Mouse (Mus musculus): Measurements from ENCODE around the gene Wdr25. TPM values are rescaled to one million over a fixed set of nuclear protein-coding genes. Genes with fewer than 3 reads are reported as not detected.

The Wdr25 gene
- polyA plus RNA-seq, 1 experiment from 2014 or later = 5.7 TPM

GRCm38 (mm10) chr12:108917509-108917908 lies 24.1 kb downstream of the Wdr25 start:
- no peak for ATAC-seq
- WGBS = 78% methylated on average over 9 of the region's 9 CpGs

GRCm38 (mm10) chr12:108918753-108919152 lies 25.3 kb downstream of the Wdr25 start:
- peaks cover 20% of the 10 kb centered on the region for H3K4me1 ChIP-seq (replicated peaks)
- no peaks in the 10 kb centered on the region for H3K27me3 ChIP-seq (replicated peaks)
- no peak overlapping the region for H3K27ac ChIP-seq
- H3K4me2 ChIP-seq (replicated peaks) = no peak overlapping the region
- H3K36me3 ChIP-seq = no peaks in the 10 kb centered on the region
- ATAC-seq = no peak
- WGBS = 75% methylated on average over 4 of the region's 4 CpGs
- H3K9ac ChIP-seq = no peak overlapping the region
- H3K4me3 ChIP-seq (replicated peaks) = no peak overlapping the region
- H3K9me3 ChIP-seq = no peaks in the 10 kb centered on the region

More at GRCm38 (mm10) chr12:108917509-108917908, 24.1 kb downstream of the Wdr25 start:
- Histone ChIP-seq H3K9ac (no peak overlapping the region), H3K27me3 (replicated peaks) (no peaks in the 10 kb centered on the region), H3K4me2 (replicated peaks) (no peak overlapping the region), H3K27ac (no peak overlapping the region), H3K36me3 (no peaks in the 10 kb centered on the region), H3K4me1 (replicated peaks) (peaks cover 25% of the 10 kb centered on the region), H3K9me3 (no peaks in the 10 kb centered on the region), H3K4me3 (replicated peaks) (no peak overlapping the region)

GRCm38 (mm10) chr12:108926606-108927111 lies 33.2 kb downstream of the Wdr25 start:
- no peaks in the 10 kb centered on the region for H3K27me3 ChIP-seq (replicated peaks)
- H3K4me1 ChIP-seq (replicated peaks) = no peaks in the 10 kb centered on the region
- no peak overlapping the region for H3K4me3 ChIP-seq (replicated peaks)
- no peak overlapping the region for H3K9ac ChIP-seq
- no peak for ATAC-seq
- H3K36me3 ChIP-seq = no peaks in the 10 kb centered on the region
- no peak overlapping the region for H3K4me2 ChIP-seq (replicated peaks)
- H3K27ac ChIP-seq = no peak overlapping the region
- H3K9me3 ChIP-seq = no peaks in the 10 kb centered on the region
- 42% methylated on average over 9 of the region's 11 CpGs for whole genome bisulfite sequencing

- no peaks in the 10 kb centered on the region for H3K9me3 ChIP-seq
- no peak overlapping the region for H3K4me3 ChIP-seq (replicated peaks)
- no peak overlapping the region for H3K4me2 ChIP-seq (replicated peaks)
- no peaks in the 10 kb centered on the region for H3K36me3 ChIP-seq
- no peak overlapping the region for H3K9ac ChIP-seq
- 82% methylated on average over 2 of the region's 2 CpGs for WGBS
- ATAC-seq = no peak
- H3K27me3 ChIP-seq (replicated peaks) = no peaks in the 10 kb centered on the region
- no peak overlapping the region for H3K27ac ChIP-seq
- H3K4me1 ChIP-seq (replicated peaks) = no peaks in the 10 kb centered on the region
Observed at GRCm38 (mm10) chr12:108928249-108928648, 34.8 kb downstream of the Wdr25 start.

GRCm38 (mm10) chr12:108929475-108929874 lies 36.0 kb downstream of the Wdr25 start:
- 59% methylated on average over 3 of the region's 3 CpGs for WGBS
- Histone ChIP-seq H3K4me1 (replicated peaks) (no peaks in the 10 kb centered on the region), H3K36me3 (no peaks in the 10 kb centered on the region), H3K27ac (no peak overlapping the region), H3K4me3 (replicated peaks) (no peak overlapping the region), H3K9ac (no peak overlapping the region), H3K9me3 (no peaks in the 10 kb centered on the region), H3K27me3 (replicated peaks) (no peaks in the 10 kb centered on the region), H3K4me2 (replicated peaks) (no peak overlapping the region)
- no peak for ATAC-seq

- Histone ChIP-seq H3K36me3 (no peaks in the 10 kb centered on the region), H3K27ac (no peak overlapping the region), H3K9me3 (no peaks in the 10 kb centered on the region), H3K4me3 (replicated peaks) (no peak overlapping the region), H3K9ac (no peak overlapping the region), H3K27me3 (replicated peaks) (no peaks in the 10 kb centered on the region), H3K4me1 (replicated peaks) (no peaks in the 10 kb centered on the region), H3K4me2 (replicated peaks) (no peak overlapping the region)
- WGBS = 71% methylated on average over 7 of the region's 7 CpGs
- no peak for ATAC-seq
Observed at GRCm38 (mm10) chr12:108931341-108932053, 38.1 kb downstream of the Wdr25 start.

- H3K27me3 ChIP-seq (replicated peaks) = no peaks in the 10 kb centered on the region
- no peaks in the 10 kb centered on the region for H3K9me3 ChIP-seq
- H3K4me1 ChIP-seq (replicated peaks) = no peaks in the 10 kb centered on the region
- no peak overlapping the region for H3K9ac ChIP-seq
- H3K4me3 ChIP-seq (replicated peaks) = no peak overlapping the region
- WGBS = 58% methylated on average over 2 of the region's 3 CpGs
- no peak overlapping the region for H3K4me2 ChIP-seq (replicated peaks)
- H3K36me3 ChIP-seq = no peaks in the 10 kb centered on the region
- H3K27ac ChIP-seq = no peak overlapping the region
- no peak for ATAC-seq
Observed at GRCm38 (mm10) chr12:108932113-108932512, 38.7 kb downstream of the Wdr25 start.

- Histone ChIP-seq H3K9me3 (no peaks in the 10 kb centered on the region), H3K9ac (no peak overlapping the region), H3K27ac (no peak overlapping the region), H3K4me3 (replicated peaks) (no peak overlapping the region), H3K4me2 (replicated peaks) (no peak overlapping the region), H3K4me1 (replicated peaks) (no peaks in the 10 kb centered on the region), H3K36me3 (no peaks in the 10 kb centered on the region), H3K27me3 (replicated peaks) (no peaks in the 10 kb centered on the region)
- WGBS = 77% methylated on average over 6 of the region's 6 CpGs
- ATAC-seq = no peak
Observed at GRCm38 (mm10) chr12:108934231-108934630, 40.8 kb downstream of the Wdr25 start.

GRCm38 (mm10) chr12:108936834-108937233 lies 43.4 kb downstream of the Wdr25 start:
- no peak overlapping the region for H3K4me2 ChIP-seq (replicated peaks)
- no peaks in the 10 kb centered on the region for H3K36me3 ChIP-seq
- no peak for ATAC-seq
- H3K9me3 ChIP-seq = no peaks in the 10 kb centered on the region
- no peak overlapping the region for H3K9ac ChIP-seq
- 50% methylated on average over 6 of the region's 6 CpGs for WGBS
- no peaks in the 10 kb centered on the region for H3K4me1 ChIP-seq (replicated peaks)
- no peak overlapping the region for H3K27ac ChIP-seq
- no peak overlapping the region for H3K4me3 ChIP-seq (replicated peaks)
- no peaks in the 10 kb centered on the region for H3K27me3 ChIP-seq (replicated peaks)

- Histone ChIP-seq H3K4me3 (replicated peaks) (no peak overlapping the region), H3K4me1 (replicated peaks) (no peaks in the 10 kb centered on the region), H3K27me3 (replicated peaks) (no peaks in the 10 kb centered on the region), H3K9me3 (no peaks in the 10 kb centered on the region), H3K4me2 (replicated peaks) (no peak overlapping the region), H3K9ac (no peak overlapping the region), H3K36me3 (no peaks in the 10 kb centered on the region), H3K27ac (no peak overlapping the region)
- 86% methylated on average over 4 of the region's 4 CpGs for WGBS
- no peak for ATAC-seq
Observed at GRCm38 (mm10) chr12:108937506-108937905, 44.1 kb downstream of the Wdr25 start.

GRCm38 (mm10) chr12:108938844-108939243 lies 45.4 kb downstream of the Wdr25 start:
- no peaks in the 10 kb centered on the region for H3K27me3 ChIP-seq (replicated peaks)
- H3K9me3 ChIP-seq = no peaks in the 10 kb centered on the region
- H3K4me1 ChIP-seq (replicated peaks) = no peaks in the 10 kb centered on the region
- H3K36me3 ChIP-seq = no peaks in the 10 kb centered on the region
- no peak overlapping the region for H3K4me2 ChIP-seq (replicated peaks)
- ATAC-seq = no peak
- H3K9ac ChIP-seq = no peak overlapping the region
- 85% methylated on average over 5 of the region's 5 CpGs for WGBS
- H3K4me3 ChIP-seq (replicated peaks) = no peak overlapping the region
- H3K27ac ChIP-seq = no peak overlapping the region

GRCm38 (mm10) chr12:108939317-108939716 lies 45.9 kb downstream of the Wdr25 start:
- 82% methylated on average over 9 of the region's 9 CpGs for WGBS
- no peak overlapping the region for H3K4me2 ChIP-seq (replicated peaks)
- H3K9me3 ChIP-seq = no peaks in the 10 kb centered on the region
- H3K9ac ChIP-seq = no peak overlapping the region
- no peak overlapping the region for H3K27ac ChIP-seq
- no peak for ATAC-seq
- H3K27me3 ChIP-seq (replicated peaks) = no peaks in the 10 kb centered on the region
- no peaks in the 10 kb centered on the region for H3K36me3 ChIP-seq
- no peak overlapping the region for H3K4me3 ChIP-seq (replicated peaks)
- H3K4me1 ChIP-seq (replicated peaks) = no peaks in the 10 kb centered on the region

GRCm38 (mm10) chr12:108940255-108940654 lies 46.8 kb downstream of the Wdr25 start:
- Histone ChIP-seq H3K27ac (no peak overlapping the region), H3K9me3 (no peaks in the 10 kb centered on the region), H3K4me2 (replicated peaks) (no peak overlapping the region), H3K4me3 (replicated peaks) (no peak overlapping the region), H3K36me3 (no peaks in the 10 kb centered on the region), H3K27me3 (replicated peaks) (no peaks in the 10 kb centered on the region), H3K4me1 (replicated peaks) (no peaks in the 10 kb centered on the region), H3K9ac (no peak overlapping the region)
- 21% methylated on average over 1 of the region's 1 CpGs for WGBS
- no peak for ATAC-seq

Measured in intestine, embryonic 15.5 days (tissue).